Mouse (Mus musculus) MEL (cell line): ENCODE measurements around the gene Slc5a2.

Experiments
- CTCF ChIP-seq, 3 experiments: IDR thresholded peaks in 2 of 3; conservative IDR thresholded peaks in 1 of 3; 2 replicates each; pipeline ENCODE4 v1.5.1; 2011 to 2012; ENCODE audit warnings: low read length in 3 of 3, low read depth in 2 of 3, mild to moderate bottlenecking in 2 of 3, improper control_type of control experiment in 1 of 3, inconsistent platforms in 1 of 3, mixed read lengths in 1 of 3, moderate library complexity in 1 of 3; ENCODE audit not compliant: control insufficient read depth in 1 of 3, insufficient read depth in 1 of 3, poor library complexity in 1 of 3, severe bottlenecking in 1 of 3
- POLR2A ChIP-seq, 2 experiments: IDR thresholded peaks; 2 replicates each; pipeline ENCODE4 v1.6.1; 2011 to 2012; ENCODE audit warnings: low read length in 2 of 2, mild to moderate bottlenecking in 2 of 2, control low read depth in 1 of 2, improper control_type of control experiment in 1 of 2, low read depth in 1 of 2, moderate library complexity in 1 of 2; ENCODE audit not compliant: control insufficient read depth in 1 of 2, insufficient read depth in 1 of 2, poor library complexity in 1 of 2
- POLR2AphosphoS2 ChIP-seq: IDR thresholded peaks from 2 replicates; pipeline ENCODE4 v1.6.1; 2011; ENCODE audit warnings: low read length, improper control_type of control experiment
- SMC3 ChIP-seq: IDR thresholded peaks from 2 replicates; pipeline ENCODE4 v1.6.1; 2011; ENCODE audit warnings: low read depth, low read length, improper control_type of control experiment
- TCF12 ChIP-seq: IDR thresholded peaks from 2 replicates; pipeline ENCODE4 v1.6.1; 2014; ENCODE audit warnings: low read depth, mild to moderate bottlenecking, inconsistent platforms, low read length, improper control_type of control experiment, moderate library complexity
- USF1 ChIP-seq: IDR thresholded peaks from 2 replicates; pipeline ENCODE4 v1.6.1; 2014; ENCODE audit warnings: low read depth, mild to moderate bottlenecking, inconsistent platforms, low read length, improper control_type of control experiment, moderate library complexity

- no peak for TF ChIP-seq SMC3
- TF ChIP-seq POLR2A (IDR thresholded peaks at IDR 0.05; ENCODE audit: control insufficient read depth in 1 of 2, insufficient read depth in 1 of 2, low read depth in 1 of 2, low read length in 2 of 2, poor library complexity in 1 of 2) = no peak
- TF ChIP-seq POLR2AphosphoS2 = no peak
- no peak for TF ChIP-seq CTCF (IDR thresholded peaks at IDR 0.05 in 2 of 3, conservative IDR thresholded peaks at IDR 0.05 in 1 of 3; ENCODE audit: control insufficient read depth in 1 of 3, insufficient read depth in 1 of 3, low read depth in 2 of 3, low read length in 3 of 3, poor library complexity in 1 of 3, severe bottlenecking in 1 of 3)
- no peak for TF ChIP-seq USF1
- no peak for TF ChIP-seq TCF12
Observed at GRCm38 (mm10) chr7:128244410-128245025, 20.9 kb upstream of the Slc5a2 start.
